Mouse (Mus musculus) kidney, postnatal 36 days (tissue): ENCODE data around the gene Nfe2.
"Not testable (repeated sequence)": the region's sequence is repeated elsewhere in the genome, so short reads cannot be mapped to it uniquely, and the experiment has no call there.

Experiments used
- DNase-seq, 2 experiments: peaks; one replicate each; pipeline ENCODE4 v3.0.0; 2021 to 2022; ENCODE audit warnings: mixed read lengths in 2 of 2

The Nfe2 gene

GRCm38 (mm10) chr15:103290417-103290816 is 32.2 kb upstream of the Nfe2 start:
- DNase-seq: peak in 1 of 2 experiments; percentile 28

GRCm38 (mm10) chr15:103289600-103289999 is 31.4 kb upstream of the Nfe2 start:
- DNase-seq: no peak

GRCm38 (mm10) chr15:103285778-103286417 is 27.7 kb upstream of the Nfe2 start:
- peak; percentile 59 to 71 for DNase-seq

GRCm38 (mm10) chr15:103284647-103285046 is 26.4 kb upstream of the Nfe2 start:
- peak in 1 of 2 experiments; percentile 55 for DNase-seq

- DNase-seq: peak; percentile 59 to 81
These were observed 25.9 kb upstream of the Nfe2 start for GRCm38 (mm10) chr15:103284066-103284465.

GRCm38 (mm10) chr15:103281465-103282205 is 23.4 kb upstream of the Nfe2 start:
- no peak for DNase-seq

- peak; percentile 44 to 58 for DNase-seq
These were observed 22.7 kb upstream of the Nfe2 start for GRCm38 (mm10) chr15:103280817-103281464.

- DNase-seq: peak; percentile 30 to 75
These were observed 21.5 kb upstream of the Nfe2 start for GRCm38 (mm10) chr15:103279750-103280149.

GRCm38 (mm10) chr15:103277949-103278348 is 19.7 kb upstream of the Nfe2 start:
- DNase-seq: no peak

GRCm38 (mm10) chr15:103275943-103276342 is 17.7 kb upstream of the Nfe2 start:
- DNase-seq: not testable (repeated sequence)

- peak; percentile 96 to 99 for DNase-seq
These were observed 14.4 kb upstream of the Nfe2 start, which contains the start of gene Copz1 for GRCm38 (mm10) chr15:103272419-103273279. Gene Copz1 (plus strand): TSS chr15:103272714.

- DNase-seq: no peak
These were observed 10.7 kb upstream of the Nfe2 start for GRCm38 (mm10) chr15:103268903-103269302.

- DNase-seq: no peak
These were observed 6.6 kb upstream of the Nfe2 start for GRCm38 (mm10) chr15:103264794-103265193.

- peak; percentile 29 to 60 for DNase-seq
These were observed 1.8 kb upstream of the Nfe2 start for GRCm38 (mm10) chr15:103259989-103260388.

GRCm38 (mm10) chr15:103259162-103259561 is 959 bp upstream of the Nfe2 start:
- no peak for DNase-seq

- DNase-seq: no peak
These were observed 1.8 kb downstream of the Nfe2 start for GRCm38 (mm10) chr15:103256210-103256986.

GRCm38 (mm10) chr15:103255169-103255568 is 3.0 kb downstream of the Nfe2 start:
- DNase-seq: peak; percentile 47 to 73

- DNase-seq: no peak
These were observed 4.9 kb downstream of the Nfe2 start for GRCm38 (mm10) chr15:103253352-103253751.

GRCm38 (mm10) chr15:103252660-103253059 is 5.5 kb downstream of the Nfe2 start:
- no peak for DNase-seq

- no peak for DNase-seq
These were observed 6.6 kb downstream of the Nfe2 start for GRCm38 (mm10) chr15:103251595-103251994.

GRCm38 (mm10) chr15:103250195-103250740 is 7.9 kb downstream of the Nfe2 start:
- DNase-seq: peak; percentile 67 to 88
